9 mouse cellular contexts compared by ENCODE assay signal in genomic region chr6:114918994-114919393, GRCm38 (mm10). TPM values are rescaled to one million over a fixed set of nuclear protein-coding genes. Genes with fewer than 3 reads are reported as not detected.
DNase-seq lines count a peak whose midpoint lies in the region; ATAC-seq and TF ChIP-seq lines count a peak whose summit lies in the region.
"Had no signal": no experiment of that assay in that cellular context is flagged by ENCODE, and none has a peak within 500 bp of the region (broad histone marks: within the 10 kb centered on the region; RNA-seq: fewer than 3 reads in every experiment).

No protein-coding gene starts in this region.

- H3K27ac ChIP-seq in heart, embryonic 13.5 days (replicated peaks) = peak overlapping the region; percentile 77
- no peak overlapping the region for H3K27ac ChIP-seq in cortical plate, adult 2 months (ENCODE audit: insufficient read depth, low read length)
- H3K27ac ChIP-seq in hindbrain, embryonic 14.5 days = no peak overlapping the region
- H3K27ac ChIP-seq in midbrain, embryonic 14.5 days (replicated peaks; ENCODE audit: low read depth, low read length) = no peak overlapping the region

- H3K4me2 ChIP-seq in heart, embryonic 13.5 days = peak overlapping the region; percentile 84
- peak overlapping the region; percentile 71 for H3K4me2 ChIP-seq in hindbrain, embryonic 14.5 days (replicated peaks)
- peak overlapping the region; percentile 54 for H3K4me2 ChIP-seq in midbrain, embryonic 14.5 days (ENCODE audit: low read length)

- H3K4me3 ChIP-seq in heart, embryonic 13.5 days = peak overlapping the region; percentile 76
- H3K4me3 ChIP-seq in cortical plate, adult 2 months (ENCODE audit: insufficient read depth, low read length) = peak overlapping the region; percentile 47; the same call in 1 of the 2 replicates
- peak overlapping the region; percentile 48 for H3K4me3 ChIP-seq in hindbrain, embryonic 14.5 days (replicated peaks; ENCODE audit: low read length)
- H3K4me3 ChIP-seq in midbrain, embryonic 14.5 days (replicated peaks; ENCODE audit: low read depth, low read length) = peak overlapping the region; percentile 43

- no peak for TF ChIP-seq POLR2A in cortical plate, adult 2 months (IDR thresholded peaks at IDR 0.05; ENCODE audit: extremely low read depth, insufficient read depth, low read length)

- H3K4me1 ChIP-seq in heart, embryonic 13.5 days = peaks cover 57% of the 10 kb centered on the region
- peaks cover 11% of the 10 kb centered on the region for H3K4me1 ChIP-seq in cortical plate, adult 2 months (ENCODE audit: control insufficient read depth, insufficient read depth, low read length)
- peaks cover 72% of the 10 kb centered on the region for H3K4me1 ChIP-seq in hindbrain, embryonic 14.5 days (replicated peaks; ENCODE audit: control insufficient read depth, insufficient read depth, low read length)
- H3K4me1 ChIP-seq in midbrain, embryonic 14.5 days (ENCODE audit: control insufficient read depth, insufficient read depth, low read length) = peaks cover 63% of the 10 kb centered on the region

- peak overlapping the region; percentile 94 for H3K9ac ChIP-seq in heart, embryonic 13.5 days
- peak overlapping the region; percentile 42 for H3K9ac ChIP-seq in hindbrain, embryonic 14.5 days
- no peak overlapping the region for H3K9ac ChIP-seq in midbrain, embryonic 14.5 days (replicated peaks; ENCODE audit: low read length)

- no peak for TF ChIP-seq CTCF in cortical plate, adult 2 months (IDR thresholded peaks at IDR 0.05; ENCODE audit: extremely low read depth, insufficient read depth, low read length)

- WGBS in heart, embryonic 13.5 days = 67% methylated on average over 9 of the region's 9 CpGs
- 76% methylated on average over 9 of the region's 9 CpGs for WGBS in hindbrain, embryonic 14.5 days
- 77% methylated on average over 9 of the region's 9 CpGs for WGBS in midbrain, embryonic 14.5 days

- H3K36me3 ChIP-seq in heart, embryonic 13.5 days = 0 out of 2 replicates have a peak, but pooled peaks cover 3% of the 10 kb centered on the region
- H3K36me3 ChIP-seq in hindbrain, embryonic 14.5 days (replicated peaks; ENCODE audit: control insufficient read depth, insufficient read depth) = no peaks in the 10 kb centered on the region
- H3K36me3 ChIP-seq in midbrain, embryonic 14.5 days (ENCODE audit: control insufficient read depth, insufficient read depth, low read length) = no peaks in the 10 kb centered on the region

- no peak for ATAC-seq in heart, embryonic 13.5 days (ENCODE audit: extremely low read depth, insufficient number of reproducible peaks, low FRiP score, low TSS enrichment)
- no peak for ATAC-seq in hindbrain, embryonic 14.5 days (ENCODE audit: low FRiP score)
- no peak for ATAC-seq in midbrain, embryonic 14.5 days (ENCODE audit: low FRiP score, low TSS enrichment)

- no peak for DNase-seq in heart, adult 8-10 months (ENCODE audit: low spot score)
- DNase-seq in hindbrain, embryonic 14.5 days (ENCODE audit: low spot score) = no peak
- DNase-seq in midbrain, embryonic 14.5 days = no peak
- DNase-seq in frontal cortex, postnatal 25 days (ENCODE audit: low spot score in 2 of 2) = no peak
- DNase-seq in adrenal gland, adult 2 months = no peak
- DNase-seq in cerebellum, postnatal 36 days = no peak
- DNase-seq: cerebellum, adult 18-20 months had no signal

- no peaks in the 10 kb centered on the region for H3K9me3 ChIP-seq in heart, embryonic 13.5 days
- H3K9me3 ChIP-seq in hindbrain, embryonic 14.5 days (ENCODE audit: control insufficient read depth, low read length) = no peaks in the 10 kb centered on the region
- H3K9me3 ChIP-seq in midbrain, embryonic 14.5 days (ENCODE audit: control insufficient read depth, low read length) = no peaks in the 10 kb centered on the region

- H3K27me3 ChIP-seq in heart, embryonic 13.5 days (replicated peaks) = no peaks in the 10 kb centered on the region
- no peaks in the 10 kb centered on the region for H3K27me3 ChIP-seq in hindbrain, embryonic 14.5 days (ENCODE audit: control insufficient read depth, insufficient read depth, low read length)
- no peaks in the 10 kb centered on the region for H3K27me3 ChIP-seq in midbrain, embryonic 14.5 days (ENCODE audit: control insufficient read depth, insufficient read depth, low read length)

RNA-seq across cellular contexts. Expression of gene Vgll4, which starts 50.8 kb away (rescaled TPM):
- polyA plus RNA-seq in heart, embryonic 13.5 days (2015; fragmentation: Nextera tagmentation; extraction: Ambion mirVana) = 62.5 and 72.1 TPM in 2 replicates
- 10 to 100 TPM; 19.9 to 23.5 (median 21.4) TPM for total RNA-seq in heart, adult 8-10 months (2022)
- polyA plus RNA-seq in cortical plate, adult 2 months (2012; rRNA removed) = 42.8 and 44.8 TPM in 2 replicates
- 37.9 and 38.4 TPM in 2 replicates for polyA plus RNA-seq in hindbrain, embryonic 14.5 days (2014; fragmentation: Nextera tagmentation; extraction: Ambion mirVana)
- 32.2 and 42.8 TPM in 2 replicates for polyA plus RNA-seq in midbrain, embryonic 14.5 days (2014; fragmentation: Nextera tagmentation; extraction: Ambion mirVana)
- 10 to 100 TPM; 57.5 to 76.3 TPM for total RNA-seq in adrenal gland, adult 2 months (2021)
- polyA plus RNA-seq in adrenal gland, adult 2 months (2012; rRNA removed) = 55.2 and 60.2 TPM in 2 replicates
